Mouse (Mus musculus) liver, postnatal 0 days (tissue): ENCODE results near the gene Mrpl48.

Source experiments
- CTCF ChIP-seq: sonication (generic); IDR thresholded peaks from 2 replicates; pipeline ENCODE4 v1.5.1; 2016; ENCODE audit warnings: antibody characterized with exemption, low read depth
- EP300 ChIP-seq: IDR thresholded peaks from 2 replicates; pipeline ENCODE4 v1.6.1; 2016; ENCODE audit warnings: antibody characterized with exemption, low read depth, mild to moderate bottlenecking

- TF ChIP-seq CTCF (no peak), EP300 (no peak)
Observed at GRCm38 (mm10) chr7:100590504-100590844, 17.6 kb downstream of the Mrpl48 start.
